Mouse (Mus musculus) liver, embryonic 14.5 days (tissue): ENCODE measurements around the gene Spata21.

Source experiments
- CTCF ChIP-seq: IDR thresholded peaks from 2 replicates; pipeline ENCODE4 v1.5.1; 2016; ENCODE audit warnings: antibody characterized with exemption, low read depth, control low read depth
- EP300 ChIP-seq: IDR thresholded peaks from 2 replicates; pipeline ENCODE4 v1.6.1; 2016; ENCODE audit warnings: antibody characterized with exemption, low read depth

DNA sequence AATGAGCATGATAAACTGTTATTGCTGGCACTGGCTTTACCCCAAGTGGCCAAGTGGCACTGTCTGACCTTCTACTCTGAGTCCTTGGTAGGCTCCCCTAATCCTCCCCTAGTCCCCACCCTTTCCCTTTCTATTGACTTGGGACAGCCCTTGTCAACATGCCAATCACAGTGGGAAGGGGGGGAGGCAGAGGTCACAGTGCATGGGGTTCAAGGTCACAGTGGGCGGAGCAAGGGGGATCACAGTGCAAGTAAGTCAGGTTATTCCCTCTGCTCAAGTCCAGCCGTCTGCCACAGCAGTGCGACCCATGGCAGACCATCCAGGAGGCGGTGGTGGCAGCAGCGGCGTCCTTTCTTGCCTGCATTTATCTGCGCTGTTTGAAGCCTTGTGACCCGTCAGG is 27.3 kb downstream of the Spata21 start:
- TF ChIP-seq CTCF, result no peak
- no peak for TF ChIP-seq EP300
